10 mouse cellular contexts compared by ENCODE assay signal in genomic region chr13:12013986-12014385, GRCm38 (mm10).
A peak's percentile ranks its signal among the peaks of the same experiment; 100 is the strongest.
DNase-seq lines count a peak whose midpoint lies in the region.
"Had no signal": no experiment of that assay in that cellular context is flagged by ENCODE, and none has a peak within 500 bp of the region (broad histone marks: within the 10 kb centered on the region; RNA-seq: fewer than 3 reads in every experiment).

No protein-coding gene starts in this region.

- DNase-seq in cerebellum, adult 9-11 months: peak; percentile 50
- peak; percentile 81 to 84 for DNase-seq in frontal cortex, adult 2 months (ENCODE audit: extremely low spot score in 1 of 2, low spot score in 1 of 2)
- peak; percentile 25 to 40 for DNase-seq in layer of hippocampus, postnatal 10 days (ENCODE audit: low spot score in 2 of 2)
- DNase-seq in right cerebral cortex, adult 2 months (ENCODE audit: low spot score in 2 of 2): peak; percentile 74 to 83
- DNase-seq in kidney, postnatal 10 days: no peak
- DNase-seq in T-cell, adult 2 months (ENCODE audit: low spot score): no peak
- DNase-seq in urinary bladder, adult 18-20 months (ENCODE audit: low spot score in 2 of 2): no peak
- DNase-seq: gastrocnemius, postnatal 36 days; kidney, adult 11 months; thymus, postnatal 4 days had no signal

Comparison
In these comparisons a context has a peak if more than half of its experiments do, and no peak if none do; other contexts are left out.
1. DNase-seq: peak in cerebellum, adult 9-11 months (single experiment), frontal cortex, adult 2 months (2 of 2), layer of hippocampus, postnatal 10 days (2 of 2) and right cerebral cortex, adult 2 months (2 of 2); none in kidney, postnatal 10 days (single experiment), T-cell, adult 2 months (single experiment) and urinary bladder, adult 18-20 months (0 of 2).